Mouse (Mus musculus) limb, embryonic 12.5 days (tissue): ENCODE results near the gene Nhs. TPM values are rescaled to one million over a fixed set of nuclear protein-coding genes. Genes with fewer than 3 reads are reported as not detected.

Source experiments
- ATAC-seq: fragments of 200-750 bp; cut with Nextera tagmentation; 2 replicates; pipeline ENCODE4 v1.8.0; 2017; ENCODE audit warnings: low read depth, moderate TSS enrichment; ENCODE audit not compliant: insufficient number of reproducible peaks, insufficient read depth, low FRiP score, low TSS enrichment
- H3K27ac ChIP-seq: fragments of 300-500 bp; sonication (generic); 2 replicates; pipeline ENCODE4 v1.5.1; 2016; ENCODE audit warnings: mild to moderate bottlenecking, moderate library complexity
- H3K27me3 ChIP-seq: fragments of 300-500 bp; sonication (generic); 2 replicates; pipeline ENCODE4 v1.6.1; 2016; ENCODE audit warnings: mild to moderate bottlenecking, moderate library complexity
- H3K36me3 ChIP-seq: fragments of 300-500 bp; sonication (generic); 2 replicates; pipeline ENCODE4 v1.6.1; 2016; ENCODE audit warnings: mild to moderate bottlenecking, moderate library complexity
- H3K4me1 ChIP-seq: fragments of 300-500 bp; sonication (generic); replicated peaks from 2 replicates; pipeline ENCODE4 v1.6.1; 2016
- H3K4me2 ChIP-seq: fragments of 300-500 bp; sonication (generic); 2 replicates; pipeline ENCODE4 v1.6.1; 2016; ENCODE audit warnings: mild to moderate bottlenecking, moderate library complexity
- H3K4me3 ChIP-seq: fragments of 300-500 bp; sonication (generic); replicated peaks from 2 replicates; pipeline ENCODE4 v1.5.1; 2016; ENCODE audit warnings: mild to moderate bottlenecking
- H3K9ac ChIP-seq: fragments of 300-500 bp; sonication (generic); replicated peaks from 2 replicates; pipeline ENCODE4 v1.6.1; 2016; ENCODE audit warnings: mild to moderate bottlenecking, moderate library complexity
- H3K9me3 ChIP-seq: fragments of 300-500 bp; sonication (generic); 2 replicates; pipeline ENCODE4 v1.6.1; 2016; ENCODE audit warnings: mild to moderate bottlenecking, moderate library complexity
- WGBS: fragments of 180-500 bp; shearing (Covaris S2); methylation state at CpG from one replicate; pipeline ENCODE4 v1.1.7; 2016; 5-methylcytosine and 5-hydroxymethylcytosine counted together
- polyA plus RNA-seq: library from polyadenylated mRNA; unstranded; fragments of >200 nt; fragmentation: Nextera tagmentation; extraction: Ambion mirVana; gene quantifications from 2 replicates; pipeline ENCODE4 v1.2.1, GENCODE M21; 2016

Nhs gene
- polyA plus RNA-seq, 1 experiment from 2014 or later, result 2.6 TPM

GRCm38 (mm10) chrX:162085062-162085896 lies 74.3 kb downstream of the Nhs start:
- 83% methylated on average over 4 of the region's 4 CpGs for WGBS
- no peaks in the 10 kb centered on the region for H3K9me3 ChIP-seq
- H3K4me3 ChIP-seq, result no peak overlapping the region
- H3K36me3 ChIP-seq, result no peaks in the 10 kb centered on the region
- H3K27ac ChIP-seq, result no peak overlapping the region
- no peak for ATAC-seq
- H3K4me1 ChIP-seq, result no peaks in the 10 kb centered on the region
- no peak overlapping the region for H3K9ac ChIP-seq
- H3K27me3 ChIP-seq, result peaks cover 36% of the 10 kb centered on the region
- H3K4me2 ChIP-seq, result no peak overlapping the region

- Histone ChIP-seq H3K4me3 (no peak overlapping the region), H3K36me3 (no peaks in the 10 kb centered on the region), H3K4me2 (no peak overlapping the region), H3K4me1 (no peaks in the 10 kb centered on the region), H3K9ac (no peak overlapping the region), H3K9me3 (no peaks in the 10 kb centered on the region), H3K27ac (no peak overlapping the region), H3K27me3 (peaks cover 39% of the 10 kb centered on the region)
- ATAC-seq, result no peak
- WGBS, result 74% methylated on average over 2 of the region's 2 CpGs
These were observed 96.4 kb downstream of the Nhs start for GRCm38 (mm10) chrX:162063164-162063563.

- H3K27ac ChIP-seq, result no peak overlapping the region
- WGBS, result 57% methylated on average over 2 of the region's 2 CpGs
- H3K36me3 ChIP-seq, result no peaks in the 10 kb centered on the region
- H3K4me3 ChIP-seq, result no peak overlapping the region
- peaks cover 53% of the 10 kb centered on the region for H3K27me3 ChIP-seq
- no peak for ATAC-seq
- no peak overlapping the region for H3K9ac ChIP-seq
- no peaks in the 10 kb centered on the region for H3K9me3 ChIP-seq
- H3K4me1 ChIP-seq, result no peaks in the 10 kb centered on the region
- H3K4me2 ChIP-seq, result no peak overlapping the region
These were observed 103.9 kb downstream of the Nhs start for GRCm38 (mm10) chrX:162055635-162056034.

GRCm38 (mm10) chrX:162053566-162053965 lies 106.0 kb downstream of the Nhs start:
- Histone ChIP-seq H3K27me3 (peaks cover 59% of the 10 kb centered on the region), H3K4me2 (no peak overlapping the region), H3K9me3 (no peaks in the 10 kb centered on the region), H3K4me3 (no peak overlapping the region), H3K9ac (no peak overlapping the region), H3K27ac (no peak overlapping the region), H3K4me1 (no peaks in the 10 kb centered on the region), H3K36me3 (no peaks in the 10 kb centered on the region)
- WGBS, result 76% methylated on average over 5 of the region's 5 CpGs
- ATAC-seq, result no peak

- no peak overlapping the region for H3K9ac ChIP-seq
- peaks cover 54% of the 10 kb centered on the region for H3K27me3 ChIP-seq
- H3K27ac ChIP-seq, result no peak overlapping the region
- H3K4me3 ChIP-seq, result no peak overlapping the region
- 72% methylated on average over 1 of the region's 1 CpGs for WGBS
- H3K4me1 ChIP-seq, result no peaks in the 10 kb centered on the region
- ATAC-seq, result no peak
- no peaks in the 10 kb centered on the region for H3K36me3 ChIP-seq
- H3K4me2 ChIP-seq, result no peak overlapping the region
- H3K9me3 ChIP-seq, result no peaks in the 10 kb centered on the region
These were observed 107.0 kb downstream of the Nhs start for GRCm38 (mm10) chrX:162052534-162052933.

- no peaks in the 10 kb centered on the region for H3K36me3 ChIP-seq
- no peak overlapping the region for H3K27ac ChIP-seq
- H3K9ac ChIP-seq, result no peak overlapping the region
- no peak for ATAC-seq
- no peaks in the 10 kb centered on the region for H3K9me3 ChIP-seq
- H3K4me1 ChIP-seq, result no peaks in the 10 kb centered on the region
- WGBS, result 94% methylated on average over 2 of the region's 2 CpGs
- H3K4me2 ChIP-seq, result no peak overlapping the region
- no peak overlapping the region for H3K4me3 ChIP-seq
- H3K27me3 ChIP-seq, result peaks cover 54% of the 10 kb centered on the region
These were observed 109.9 kb downstream of the Nhs start for GRCm38 (mm10) chrX:162049616-162050015.

GRCm38 (mm10) chrX:162045527-162045926 lies 114.0 kb downstream of the Nhs start:
- Histone ChIP-seq H3K4me3 (no peak overlapping the region), H3K36me3 (no peaks in the 10 kb centered on the region), H3K4me2 (no peak overlapping the region), H3K27me3 (peaks cover 37% of the 10 kb centered on the region), H3K9ac (no peak overlapping the region), H3K4me1 (no peaks in the 10 kb centered on the region), H3K9me3 (no peaks in the 10 kb centered on the region), H3K27ac (no peak overlapping the region)
- WGBS, result 84% methylated on average over 2 of the region's 2 CpGs
- ATAC-seq, result no peak

- Histone ChIP-seq H3K27ac (no peak overlapping the region), H3K27me3 (peaks cover 26% of the 10 kb centered on the region), H3K4me2 (no peak overlapping the region), H3K4me1 (no peaks in the 10 kb centered on the region), H3K4me3 (no peak overlapping the region), H3K9ac (no peak overlapping the region), H3K9me3 (no peaks in the 10 kb centered on the region), H3K36me3 (no peaks in the 10 kb centered on the region)
- ATAC-seq, result no peak
These were observed 115.4 kb downstream of the Nhs start for GRCm38 (mm10) chrX:162044109-162044508.

GRCm38 (mm10) chrX:162025210-162025953 lies 134.1 kb downstream of the Nhs start:
- Histone ChIP-seq H3K27ac (no peak overlapping the region), H3K9me3 (no peaks in the 10 kb centered on the region), H3K36me3 (no peaks in the 10 kb centered on the region), H3K4me3 (no peak overlapping the region), H3K9ac (no peak overlapping the region), H3K4me2 (no peak overlapping the region; the same call in 1 of the 2 replicates), H3K27me3 (peaks cover 44% of the 10 kb centered on the region), H3K4me1 (no peaks in the 10 kb centered on the region)
- no peak for ATAC-seq
- WGBS, result 38% methylated on average over 13 of the region's 13 CpGs

GRCm38 (mm10) chrX:162021724-162022123 lies 137.8 kb downstream of the Nhs start:
- 90% methylated on average over 3 of the region's 3 CpGs for WGBS
- no peak for ATAC-seq

GRCm38 (mm10) chrX:162020039-162020566 lies 139.4 kb downstream of the Nhs start:
- H3K4me3 ChIP-seq, result no peak overlapping the region
- no peaks in the 10 kb centered on the region for H3K4me1 ChIP-seq
- H3K9me3 ChIP-seq, result no peaks in the 10 kb centered on the region
- H3K27me3 ChIP-seq, result peaks cover 59% of the 10 kb centered on the region
- WGBS, result 98% methylated on average over 3 of the region's 3 CpGs
- no peak overlapping the region for H3K4me2 ChIP-seq
- no peak overlapping the region for H3K9ac ChIP-seq
- no peak overlapping the region for H3K27ac ChIP-seq
- H3K36me3 ChIP-seq, result no peaks in the 10 kb centered on the region
- ATAC-seq, result no peak

More at GRCm38 (mm10) chrX:162021724-162022123, 137.8 kb downstream of the Nhs start:
- Histone ChIP-seq H3K4me3 (no peak overlapping the region), H3K36me3 (no peaks in the 10 kb centered on the region), H3K9ac (no peak overlapping the region), H3K27ac (no peak overlapping the region), H3K27me3 (peaks cover 53% of the 10 kb centered on the region), H3K9me3 (no peaks in the 10 kb centered on the region), H3K4me1 (no peaks in the 10 kb centered on the region), H3K4me2 (no peak overlapping the region)
